Mouse (Mus musculus) midbrain, postnatal 0 days (tissue): ENCODE data around the gene App. TPM values are rescaled to one million over a fixed set of nuclear protein-coding genes. Genes with fewer than 3 reads are reported as not detected.

ENCODE experiments used
- ATAC-seq: fragments of 200-750 bp; cut with Nextera tagmentation; 2 replicates; pipeline ENCODE4 v1.8.0; 2017; ENCODE audit warnings: moderate number of reproducible peaks, mild to moderate bottlenecking, moderate TSS enrichment, moderate library complexity; ENCODE audit not compliant: low FRiP score
- DNase-seq: peaks from one replicate; pipeline ENCODE4 v3.0.0-alpha.2; 2015; ENCODE audit warnings: low spot score
- H3K27ac ChIP-seq: fragments of 300-500 bp; sonication (generic); 2 replicates; pipeline ENCODE4 v1.5.1; 2014; ENCODE audit warnings: low read depth, mild to moderate bottlenecking, low read length, mixed read lengths
- H3K27me3 ChIP-seq: fragments of 300-500 bp; sonication (generic); 2 replicates; pipeline ENCODE4 v1.6.1; 2014; ENCODE audit warnings: low read length, control low read depth, mixed read lengths; ENCODE audit not compliant: insufficient read depth
- H3K36me3 ChIP-seq: fragments of 300-500 bp; sonication (generic); 2 replicates; pipeline ENCODE4 v1.6.1; 2014; ENCODE audit warnings: low read length, control low read depth, mixed read lengths; ENCODE audit not compliant: insufficient read depth
- H3K4me1 ChIP-seq: fragments of 300-500 bp; sonication (generic); 2 replicates; pipeline ENCODE4 v1.6.1; 2014; ENCODE audit warnings: mild to moderate bottlenecking, control low read depth, antibody characterized with exemption, low read length, mixed read lengths; ENCODE audit not compliant: insufficient read depth
- H3K4me2 ChIP-seq: fragments of 300-500 bp; sonication (generic); 2 replicates; pipeline ENCODE4 v1.6.1; 2014; ENCODE audit warnings: low read depth, mild to moderate bottlenecking, low read length, mixed read lengths; ENCODE audit not compliant: poor library complexity, severe bottlenecking
- H3K4me3 ChIP-seq: fragments of 300-500 bp; sonication (generic); 2 replicates; pipeline ENCODE4 v1.5.1; 2014; ENCODE audit warnings: low read depth, mild to moderate bottlenecking, low read length, moderate library complexity
- H3K9ac ChIP-seq: fragments of 300-500 bp; sonication (generic); replicated peaks from 2 replicates; pipeline ENCODE4 v1.6.1; 2014; ENCODE audit warnings: mild to moderate bottlenecking, low read length, moderate library complexity, mixed read lengths; ENCODE audit not compliant: poor library complexity, severe bottlenecking
- H3K9me3 ChIP-seq: fragments of 300-500 bp; sonication (generic); 2 replicates; pipeline ENCODE4 v1.6.1; 2016; ENCODE audit warnings: low read length, control low read depth
- CTCF ChIP-seq: IDR thresholded peaks from 2 replicates; pipeline ENCODE4 v1.5.1; 2016; ENCODE audit warnings: antibody characterized with exemption, mild to moderate bottlenecking
- WGBS: fragments of 180-500 bp; shearing (Covaris S2); extraction: QIAGEN DNeasy Blood & Tissue Kit; methylation state at CpG from one replicate; pipeline ENCODE4 v1.1.7; 2014; 5-methylcytosine and 5-hydroxymethylcytosine counted together
- polyA plus RNA-seq: library from polyadenylated mRNA; unstranded; fragments of >200 nt; fragmentation: Nextera tagmentation; extraction: Ambion mirVana; gene quantifications from 2 replicates; pipeline ENCODE4 v1.2.1, GENCODE M21; 2015
- total RNA-seq: library from RNA; depleted of rRNA; stranded (reverse); fragments of >200 nt; gene quantifications from 2 replicates; pipeline ENCODE4 v1.2.3, GENCODE M21; 2014

App gene
- total and polyA plus RNA-seq, 2 experiments from 2014 or later: 511 to 597 TPM

DNA sequence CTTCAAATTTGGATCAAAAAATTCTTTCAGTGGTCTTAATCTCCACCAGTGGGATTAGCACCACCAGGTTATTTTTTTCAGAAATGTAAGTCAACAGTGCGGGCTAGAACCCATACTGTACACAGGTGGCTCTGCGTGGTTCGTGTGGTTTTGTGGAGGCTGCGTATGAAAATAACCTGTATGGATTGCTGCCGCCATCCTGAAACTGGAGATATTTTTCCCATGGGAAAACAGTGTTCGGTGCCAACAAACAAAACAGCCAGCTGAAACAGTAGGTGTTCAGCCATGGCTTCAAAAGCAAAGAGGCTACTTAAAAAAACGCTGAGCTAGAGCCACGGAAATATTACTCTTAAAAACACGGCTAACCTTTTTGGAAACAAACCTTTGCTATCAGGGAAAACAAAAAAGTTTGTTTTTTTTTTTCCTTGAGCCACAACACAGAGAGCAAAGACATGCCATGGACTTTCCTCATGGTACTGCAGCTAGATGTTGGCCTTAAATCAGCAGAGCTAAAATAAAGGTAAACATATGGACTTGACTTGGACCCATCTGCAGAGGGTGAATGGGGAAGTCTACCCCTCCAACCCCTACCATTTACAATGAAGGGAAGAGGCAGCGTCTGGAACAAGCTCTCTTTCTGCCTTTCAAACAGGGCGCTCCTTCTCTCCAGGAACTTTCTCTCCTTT, 45.8 kb downstream of the App start:
- no peak overlapping the region for H3K4me3 ChIP-seq
- WGBS: 75% methylated on average over 11 of the region's 11 CpGs
- H3K27me3 ChIP-seq: no peaks in the 10 kb centered on the region
- no peaks in the 10 kb centered on the region for H3K36me3 ChIP-seq
- no peak overlapping the region for H3K4me2 ChIP-seq
- peaks cover 3% of the 10 kb centered on the region; the same call in 1 of the 2 replicates for H3K4me1 ChIP-seq
- H3K27ac ChIP-seq: peak overlapping the region; percentile 32
- H3K9me3 ChIP-seq: no peaks in the 10 kb centered on the region
- no peak for DNase-seq
- no peak overlapping the region for H3K9ac ChIP-seq
- no peak for ATAC-seq
- no peak for TF ChIP-seq CTCF

DNA sequence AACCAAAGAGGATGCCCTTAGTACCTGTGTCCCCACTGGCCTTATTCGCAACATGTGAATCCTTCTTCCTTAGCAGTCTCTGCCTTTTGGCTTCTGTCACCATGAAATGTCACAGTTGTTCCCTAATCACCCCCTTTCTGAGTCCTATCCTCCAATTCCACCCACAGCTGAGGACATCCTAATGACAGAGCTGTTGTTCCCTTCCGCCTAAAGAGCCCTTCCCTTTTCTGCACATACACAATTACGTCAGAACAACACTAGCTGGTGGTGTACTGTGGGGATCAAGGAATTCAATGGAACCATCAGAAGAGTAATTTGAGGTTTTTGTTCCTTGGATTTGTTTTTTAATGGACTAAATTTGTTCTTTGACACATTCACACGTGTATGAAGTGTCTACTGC, 48.9 kb downstream of the App start:
- peaks cover 3% of the 10 kb centered on the region; the same call in 1 of the 2 replicates for H3K4me1 ChIP-seq
- H3K27ac ChIP-seq: no peak overlapping the region
- H3K36me3 ChIP-seq: no peaks in the 10 kb centered on the region
- no peak overlapping the region for H3K9ac ChIP-seq
- DNase-seq: no peak
- H3K4me3 ChIP-seq: no peak overlapping the region
- no peaks in the 10 kb centered on the region for H3K27me3 ChIP-seq
- H3K4me2 ChIP-seq: no peak overlapping the region
- H3K9me3 ChIP-seq: no peaks in the 10 kb centered on the region
- TF ChIP-seq CTCF: no peak
- ATAC-seq: no peak
- 92% methylated on average over 4 of the region's 4 CpGs for WGBS

DNA sequence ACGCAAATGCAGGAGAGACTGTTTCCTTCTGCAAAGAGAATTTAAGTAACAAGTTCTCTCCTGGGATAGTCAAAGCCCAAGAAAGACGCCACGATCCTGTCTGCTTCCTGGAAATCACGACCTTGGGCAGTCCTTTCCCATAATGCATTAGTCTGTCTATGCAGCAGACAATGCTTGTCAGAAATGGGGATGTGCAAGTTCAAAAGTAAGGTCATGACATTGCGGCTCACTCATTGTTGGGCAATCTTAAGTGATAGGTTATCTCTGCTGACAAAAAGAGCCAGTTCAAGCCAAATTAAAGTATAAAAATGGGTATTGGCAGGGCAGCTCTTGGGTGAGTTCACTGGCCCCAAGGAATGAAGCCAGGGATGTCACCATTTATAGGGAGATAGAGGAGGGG, 51.6 kb downstream of the App start:
- ATAC-seq (no peak), DNase-seq (no peak)
- H3K9me3 ChIP-seq: no peaks in the 10 kb centered on the region
- H3K36me3 ChIP-seq: peaks cover 3% of the 10 kb centered on the region; the same call in 1 of the 2 replicates
- no peak for TF ChIP-seq CTCF
- no peak overlapping the region for H3K9ac ChIP-seq
- H3K27me3 ChIP-seq: no peaks in the 10 kb centered on the region
- 77% methylated on average over 5 of the region's 5 CpGs for WGBS
- no peak overlapping the region for H3K4me3 ChIP-seq
- H3K4me2 ChIP-seq: no peak overlapping the region
- no peak overlapping the region for H3K27ac ChIP-seq
- H3K4me1 ChIP-seq: no peaks in the 10 kb centered on the region

DNA sequence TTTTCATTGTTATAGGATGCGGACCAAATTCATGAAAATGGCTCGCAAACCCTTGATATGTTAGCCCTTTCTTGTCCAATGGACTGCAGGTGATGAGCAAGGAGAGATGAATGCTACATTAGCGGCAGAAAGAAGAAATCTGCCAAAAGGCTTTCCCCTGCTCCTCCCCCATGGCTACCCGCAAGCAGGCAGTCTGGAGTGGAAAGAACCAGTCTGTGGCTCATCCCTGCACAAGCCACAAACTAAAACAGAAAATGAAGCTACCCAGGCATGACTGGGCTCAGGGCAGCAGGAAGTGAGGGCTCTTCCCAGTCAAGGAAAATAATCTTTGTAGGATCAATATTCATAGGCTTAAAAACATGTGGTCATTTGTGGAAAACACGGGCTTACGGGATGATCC, 54.6 kb downstream of the App start:
- no peak overlapping the region for H3K9ac ChIP-seq
- no peaks in the 10 kb centered on the region for H3K4me1 ChIP-seq
- H3K36me3 ChIP-seq: peaks cover 3% of the 10 kb centered on the region; the same call in 1 of the 2 replicates
- H3K4me3 ChIP-seq: no peak overlapping the region
- H3K9me3 ChIP-seq: no peaks in the 10 kb centered on the region
- H3K4me2 ChIP-seq: no peak overlapping the region
- DNase-seq (no peak), ATAC-seq (no peak)
- WGBS: 96% methylated on average over 6 of the region's 6 CpGs
- no peaks in the 10 kb centered on the region for H3K27me3 ChIP-seq
- no peak for TF ChIP-seq CTCF
- H3K27ac ChIP-seq: no peak overlapping the region

DNA sequence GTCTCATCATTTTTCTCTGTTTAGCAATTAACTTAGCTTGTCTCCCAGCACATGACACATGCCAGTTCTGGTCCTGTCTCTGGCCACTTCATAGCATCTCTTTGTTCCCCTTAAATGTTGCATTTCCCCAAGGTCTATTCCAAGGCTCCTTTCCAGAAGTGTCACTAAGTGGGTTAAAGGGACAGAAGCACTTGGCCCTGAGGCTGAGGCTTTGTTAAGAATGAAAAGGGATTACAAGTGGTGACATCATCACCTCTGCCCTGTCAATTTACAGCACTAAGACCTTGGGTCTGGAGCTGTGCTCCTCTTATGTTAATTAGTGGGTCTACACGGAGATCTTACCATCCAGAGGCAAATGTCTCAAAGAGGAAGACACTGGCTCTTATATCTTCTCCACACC, 56.0 kb downstream of the App start:
- Histone ChIP-seq H3K4me3 (no peak overlapping the region), H3K27ac (no peak overlapping the region), H3K4me2 (no peak overlapping the region), H3K27me3 (no peaks in the 10 kb centered on the region), H3K9ac (no peak overlapping the region), H3K36me3 (peaks cover 3% of the 10 kb centered on the region; the same call in 1 of the 2 replicates), H3K9me3 (no peaks in the 10 kb centered on the region), H3K4me1 (no peaks in the 10 kb centered on the region)
- no peak for DNase-seq
- WGBS: 12% methylated on average over 1 of the region's 1 CpGs
- ATAC-seq: no peak
- TF ChIP-seq CTCF: no peak

- no peak for TF ChIP-seq CTCF
- 0 out of 2 replicates have a peak, but pooled peaks have one; percentile 34 for ATAC-seq
- H3K27ac ChIP-seq: no peak overlapping the region
These were observed 57.7 kb downstream of the App start for GRCm38 (mm10) chr16:85115837-85116236.

More at GRCm38 (mm10) chr16:85115837-85116236, 57.7 kb downstream of the App start:
- H3K27me3 ChIP-seq: no peaks in the 10 kb centered on the region
- peaks cover 2% of the 10 kb centered on the region for H3K4me1 ChIP-seq
- 83% methylated on average over 5 of the region's 5 CpGs for WGBS
- no peak overlapping the region for H3K9ac ChIP-seq
- H3K9me3 ChIP-seq: no peaks in the 10 kb centered on the region
- DNase-seq: peak; percentile 46
- H3K4me3 ChIP-seq: no peak overlapping the region
- peaks cover 3% of the 10 kb centered on the region; the same call in 1 of the 2 replicates for H3K36me3 ChIP-seq
- no peak overlapping the region for H3K4me2 ChIP-seq
